Mouse (Mus musculus) MEL (cell line): Measurements from ENCODE around the gene Eml1. TPM values are rescaled to one million over a fixed set of nuclear protein-coding genes. Genes with fewer than 3 reads are reported as not detected.

Experiments
- DNase-seq: peaks from one replicate; pipeline ENCODE4 v3.0.0; 2011; ENCODE audit warnings: low read depth, low spot score
- H3K27ac ChIP-seq: 2 replicates; pipeline ENCODE4 v1.5.1; 2012; ENCODE audit warnings: low read depth, mild to moderate bottlenecking, control low read depth, low read length, moderate library complexity; ENCODE audit not compliant: control insufficient read depth
- H3K27me3 ChIP-seq, 2 experiments: fragments of 150-350 bp in 1 of 2; sonication (generic) in 1 of 2; 2 replicates each; pipeline ENCODE4 v1.6.1; 2012; ENCODE audit warnings: low read length in 2 of 2, mild to moderate bottlenecking in 2 of 2, improper control_type of control experiment in 1 of 2, moderate library complexity in 1 of 2; ENCODE audit not compliant: insufficient read depth in 2 of 2, control insufficient read depth in 1 of 2
- H3K36me3 ChIP-seq, 2 experiments: 2 replicates each; pipeline ENCODE4 v1.6.1; 2012 to 2014; ENCODE audit warnings: low read length in 2 of 2, improper control_type of control experiment in 1 of 2, inconsistent platforms in 1 of 2, mild to moderate bottlenecking in 1 of 2; ENCODE audit not compliant: insufficient read depth in 2 of 2, control insufficient read depth in 1 of 2
- H3K4me1 ChIP-seq, 2 experiments: fragments of 150-350 bp in 1 of 2; sonication (generic) in 1 of 2; 2 replicates each; pipeline ENCODE4 v1.6.1; 2012; ENCODE audit warnings: low read length in 2 of 2, improper control_type of control experiment in 1 of 2, mild to moderate bottlenecking in 1 of 2; ENCODE audit not compliant: insufficient read depth in 2 of 2, control insufficient read depth in 1 of 2
- H3K4me3 ChIP-seq, 2 experiments: fragments of 150-350 bp in 1 of 2; sonication (generic) in 1 of 2; 2 replicates each; pipeline ENCODE4 v1.5.1; 2012; ENCODE audit warnings: low read depth in 2 of 2, low read length in 2 of 2, mild to moderate bottlenecking in 2 of 2, moderate library complexity in 2 of 2, control low read depth in 1 of 2, improper control_type of control experiment in 1 of 2; ENCODE audit not compliant: control insufficient read depth in 1 of 2, insufficient read depth in 1 of 2
- H3K79me2 ChIP-seq: 2 replicates; pipeline ENCODE4 v1.6.1; 2012; ENCODE audit warnings: mild to moderate bottlenecking, low read length, moderate library complexity; ENCODE audit not compliant: control insufficient read depth, poor library complexity, insufficient read depth
- H3K9ac ChIP-seq: 2 replicates; pipeline ENCODE4 v1.6.1; 2012; ENCODE audit warnings: low read depth, mild to moderate bottlenecking, control low read depth, low read length, moderate library complexity; ENCODE audit not compliant: control insufficient read depth, poor library complexity, severe bottlenecking
- H3K9me3 ChIP-seq: fragments of 150-350 bp; sonication (generic); replicated peaks from 2 replicates; pipeline ENCODE4 v1.6.1; 2012; ENCODE audit warnings: mild to moderate bottlenecking, low read length, improper control_type of control experiment, moderate library complexity; ENCODE audit not compliant: insufficient read depth
- BHLHE40 ChIP-seq: IDR thresholded peaks from 2 replicates; pipeline ENCODE4 v1.6.1; 2012; ENCODE audit warnings: low read depth, mild to moderate bottlenecking, inconsistent platforms, low read length, improper control_type of control experiment, borderline replicate concordance
- E2F4 ChIP-seq: IDR thresholded peaks from 2 replicates; pipeline ENCODE4 v1.6.1; 2011; ENCODE audit warnings: low read depth, low read length, improper control_type of control experiment, borderline replicate concordance
- ETS1 ChIP-seq: IDR thresholded peaks from 2 replicates; pipeline ENCODE4 v1.6.1; 2012; ENCODE audit warnings: low read depth, mild to moderate bottlenecking, inconsistent platforms, low read length, improper control_type of control experiment, moderate library complexity
- GATA1 ChIP-seq: IDR thresholded peaks from 2 replicates; pipeline ENCODE4 v1.6.1; 2011; ENCODE audit warnings: low read depth, low read length, improper control_type of control experiment
- HCFC1 ChIP-seq: IDR thresholded peaks from 2 replicates; pipeline ENCODE4 v1.6.1; 2012; ENCODE audit warnings: low read depth, mild to moderate bottlenecking, inconsistent platforms, low read length, improper control_type of control experiment, moderate library complexity
- MAFK ChIP-seq: IDR thresholded peaks from 2 replicates; pipeline ENCODE4 v1.6.1; 2011; ENCODE audit warnings: low read depth, mild to moderate bottlenecking, low read length, improper control_type of control experiment, borderline replicate concordance
- MAX ChIP-seq: IDR thresholded peaks from 2 replicates; pipeline ENCODE4 v1.6.1; 2011; ENCODE audit warnings: low read length, improper control_type of control experiment
- MAZ ChIP-seq: IDR thresholded peaks from 2 replicates; pipeline ENCODE4 v1.6.1; 2012; ENCODE audit warnings: low read depth, mild to moderate bottlenecking, inconsistent platforms, low read length, improper control_type of control experiment
- MEF2A ChIP-seq: IDR thresholded peaks from 2 replicates; pipeline ENCODE4 v1.6.1; 2014; ENCODE audit warnings: low read depth, mild to moderate bottlenecking, inconsistent platforms, low read length, improper control_type of control experiment; ENCODE audit not compliant: poor library complexity, insufficient replicate concordance, severe bottlenecking; ENCODE audit errors: extremely low read depth
- MYB ChIP-seq: IDR thresholded peaks from 2 replicates; pipeline ENCODE4 v1.6.1; 2011; ENCODE audit warnings: mild to moderate bottlenecking, low read depth, low read length, improper control_type of control experiment
- MYC ChIP-seq: IDR thresholded peaks from 2 replicates; pipeline ENCODE4 v1.6.1; 2011; ENCODE audit warnings: low read depth, mild to moderate bottlenecking, low read length, improper control_type of control experiment, moderate library complexity
- NELFE ChIP-seq: IDR thresholded peaks from 2 replicates; pipeline ENCODE4 v1.6.1; 2011; ENCODE audit warnings: low read depth, low read length, improper control_type of control experiment
- NRF1 ChIP-seq: IDR thresholded peaks from 2 replicates; pipeline ENCODE4 v1.6.1; 2014; ENCODE audit warnings: low read depth, mild to moderate bottlenecking, inconsistent platforms, low read length, improper control_type of control experiment, moderate library complexity; ENCODE audit not compliant: poor library complexity, insufficient read depth, severe bottlenecking
- POLR2AphosphoS2 ChIP-seq: IDR thresholded peaks from 2 replicates; pipeline ENCODE4 v1.6.1; 2011; ENCODE audit warnings: low read length, improper control_type of control experiment
- RAD21 ChIP-seq: IDR thresholded peaks from 2 replicates; pipeline ENCODE4 v1.6.1; 2011; ENCODE audit warnings: mild to moderate bottlenecking, low read depth, low read length, improper control_type of control experiment
- RCOR1 ChIP-seq: IDR thresholded peaks from 2 replicates; pipeline ENCODE4 v1.6.1; 2012; ENCODE audit warnings: low read depth, mild to moderate bottlenecking, inconsistent platforms, low read length, improper control_type of control experiment
- SMC3 ChIP-seq: IDR thresholded peaks from 2 replicates; pipeline ENCODE4 v1.6.1; 2011; ENCODE audit warnings: low read depth, low read length, improper control_type of control experiment
- TAL1 ChIP-seq: IDR thresholded peaks from 2 replicates; pipeline ENCODE4 v1.6.1; 2012; ENCODE audit warnings: mild to moderate bottlenecking, inconsistent platforms, low read length, moderate library complexity, mixed read lengths
- UBTF ChIP-seq: IDR thresholded peaks from 2 replicates; pipeline ENCODE4 v1.6.1; 2012; ENCODE audit warnings: low read depth, mild to moderate bottlenecking, inconsistent platforms, low read length, improper control_type of control experiment, moderate library complexity, borderline replicate concordance; ENCODE audit not compliant: insufficient read depth
- USF1 ChIP-seq: IDR thresholded peaks from 2 replicates; pipeline ENCODE4 v1.6.1; 2014; ENCODE audit warnings: low read depth, mild to moderate bottlenecking, inconsistent platforms, low read length, improper control_type of control experiment, moderate library complexity
- ZKSCAN1 ChIP-seq: IDR thresholded peaks from 2 replicates; pipeline ENCODE4 v1.6.1; 2012; ENCODE audit warnings: low read depth, mild to moderate bottlenecking, inconsistent platforms, low read length, improper control_type of control experiment, moderate library complexity
- polyA plus RNA-seq, 2 experiments: library from polyadenylated mRNA; stranded (reverse) in 1 of 2; unstranded in 1 of 2; fragments of >175 nt in 1 of 2; fragments of >200 nt in 1 of 2; gene quantifications; 2 replicates each; pipeline versions ENCODE4 v1.2.1 to v1.2.4; 2012; ENCODE audit warnings: low replicate concordance in 2 of 2, low read depth in 1 of 2; ENCODE audit not compliant: insufficient read length in 2 of 2, insufficient read depth in 1 of 2, missing spikeins in 1 of 2
- total RNA-seq: library from RNA; depleted of rRNA; stranded (reverse); fragments of 300-350 nt; gene quantifications from 2 replicates; pipeline ENCODE4 v1.2.3, GENCODE M21; 2012

Gene Eml1
- total and polyA plus RNA-seq, 3 experiments, result not detected

GRCm38 (mm10) chr12:108398681-108399080 is 27.9 kb downstream of the Eml1 start:
- DNase-seq, result no peak
- Histone ChIP-seq H3K4me1 (no peaks in the 10 kb centered on the region), H3K9me3 (no peaks in the 10 kb centered on the region), H3K4me3 (no peak overlapping the region), H3K27me3 (no peaks in the 10 kb centered on the region), H3K27ac (no peak overlapping the region), H3K9ac (no peak overlapping the region), H3K36me3 (no peaks in the 10 kb centered on the region), H3K79me2 (no peaks in the 10 kb centered on the region)
- TF ChIP-seq BHLHE40 (no peak), RAD21 (no peak), RCOR1 (no peak), ZKSCAN1 (no peak), MAFK (no peak), USF1 (no peak), MYB (no peak), ETS1 (no peak), E2F4 (no peak), HCFC1 (no peak), MAX (no peak), MAZ (no peak), UBTF (no peak)

- no peaks in the 10 kb centered on the region for H3K27me3 ChIP-seq
Measured at GRCm38 (mm10) chr12:108399191-108399590, 28.4 kb downstream of the Eml1 start.

More at GRCm38 (mm10) chr12:108399191-108399590, 28.4 kb downstream of the Eml1 start:
- TF ChIP-seq MEF2A, result no peak
- no peak for TF ChIP-seq NELFE
- TF ChIP-seq E2F4, result no peak
- no peak for TF ChIP-seq NRF1
- no peak for TF ChIP-seq POLR2AphosphoS2
- TF ChIP-seq SMC3, result no peak
- TF ChIP-seq GATA1, result no peak
- no peak for TF ChIP-seq TAL1
- TF ChIP-seq RAD21, result no peak
- no peak for TF ChIP-seq MYC
- TF ChIP-seq BHLHE40, result no peak
- no peak overlapping the region for H3K9ac ChIP-seq
- H3K36me3 ChIP-seq, result no peaks in the 10 kb centered on the region
- no peak overlapping the region for H3K27ac ChIP-seq
- no peaks in the 10 kb centered on the region for H3K9me3 ChIP-seq
- no peaks in the 10 kb centered on the region for H3K4me1 ChIP-seq
- H3K79me2 ChIP-seq, result no peaks in the 10 kb centered on the region
- no peak for DNase-seq
- no peak overlapping the region for H3K4me3 ChIP-seq
